Mouse (Mus musculus): ENCODE results near the gene Ano6. TPM values are rescaled to one million over a fixed set of nuclear protein-coding genes. Genes with fewer than 3 reads are reported as not detected.

Gene Ano6
- polyA plus RNA-seq, 1 experiment from 2014 or later: 21.4 TPM

DNA sequence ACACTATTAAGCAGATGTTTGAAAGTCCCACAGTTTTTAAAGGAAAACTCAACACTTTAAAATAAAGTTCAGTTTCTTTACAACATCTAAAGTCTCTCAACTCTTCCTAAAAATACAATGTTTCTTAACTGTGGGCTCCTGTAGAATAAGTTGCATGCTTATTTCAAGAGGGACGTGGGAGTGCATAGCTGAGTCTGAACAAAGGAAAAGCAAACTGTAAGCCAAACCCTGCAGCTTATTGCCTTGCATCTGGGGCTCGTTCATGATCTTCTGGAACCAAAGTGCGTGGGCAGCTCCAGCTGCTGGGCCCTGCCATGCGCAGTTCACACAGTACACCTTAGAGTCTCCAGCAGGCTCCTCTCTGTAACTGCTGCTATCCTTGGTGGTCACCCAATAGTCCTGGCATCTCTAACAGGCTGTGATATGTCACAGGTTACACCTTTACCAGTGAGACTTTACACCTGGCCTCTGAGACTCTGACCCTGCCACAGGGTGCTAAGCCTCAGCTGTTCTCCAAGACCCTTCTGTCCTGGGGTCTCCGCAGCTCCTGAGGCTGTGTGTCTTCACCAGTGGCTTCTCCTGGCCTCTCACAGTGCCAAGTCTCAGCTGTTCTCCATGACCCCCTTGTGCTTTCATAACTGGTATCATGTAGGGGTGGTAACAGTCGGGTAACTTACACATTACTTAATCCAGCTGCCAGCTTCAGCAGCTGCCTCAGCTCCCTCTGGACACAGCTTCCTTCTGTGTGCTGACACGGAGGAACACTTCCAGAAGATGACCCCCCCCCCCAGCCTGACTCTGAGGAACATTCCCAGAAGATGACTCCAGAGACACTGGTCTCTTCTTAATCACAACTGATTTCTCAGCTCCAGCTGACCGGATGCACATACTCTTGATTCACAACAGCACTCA is 66.3 kb downstream of the Ano6 start:
- 85% methylated on average over 8 of the region's 8 CpGs for WGBS

DNA sequence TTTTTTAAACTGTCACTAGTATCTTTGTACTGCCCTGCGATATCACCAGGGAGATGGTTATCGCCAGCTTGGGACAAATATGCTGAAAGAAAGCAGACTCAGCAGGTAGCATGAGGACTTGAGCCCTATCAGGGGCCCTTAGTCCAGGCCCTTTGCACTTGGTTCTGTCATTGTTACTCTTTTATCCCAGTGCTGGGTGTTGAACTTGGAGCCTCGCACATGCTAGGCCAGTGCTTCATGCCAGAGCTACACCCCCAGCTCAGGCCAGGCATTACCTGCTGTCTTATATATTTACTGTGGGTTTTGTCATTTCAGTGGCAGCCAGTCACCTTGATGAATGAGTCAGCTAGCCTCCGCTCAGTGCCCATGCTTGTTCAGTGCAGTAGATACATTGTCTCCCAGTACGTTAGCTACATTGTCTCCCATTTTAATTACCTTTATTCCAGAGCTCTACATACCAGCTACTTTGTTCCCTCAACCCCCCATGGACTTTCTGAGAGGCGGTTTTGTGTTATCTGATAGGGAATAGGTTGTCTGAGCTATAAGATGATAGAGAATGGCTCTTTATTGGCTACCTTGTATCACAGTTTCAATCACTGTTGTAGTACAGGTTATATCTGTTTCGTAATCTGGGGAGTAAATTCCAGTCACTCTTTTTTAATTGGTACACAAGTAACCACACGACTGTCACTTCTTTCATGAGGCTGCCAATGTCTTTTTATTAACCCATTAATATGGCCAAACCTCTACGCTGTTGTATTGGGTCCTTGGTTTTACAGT is 68.4 kb downstream of the Ano6 start:
- no peak for ATAC-seq
- Histone ChIP-seq H3K27ac (no peak overlapping the region), H3K9me3 (replicated peaks) (no peaks in the 10 kb centered on the region), H3K4me1 (no peaks in the 10 kb centered on the region), H3K4me2 (no peak overlapping the region), H3K9ac (no peak overlapping the region), H3K36me3 (ENCODE audit: poor library complexity, severe bottlenecking) (no peaks in the 10 kb centered on the region), H3K27me3 (no peaks in the 10 kb centered on the region), H3K4me3 (no peak overlapping the region)
- 75% methylated on average over 9 of the region's 9 CpGs for WGBS

More for the DNA sequence above, 66.3 kb downstream of the Ano6 start:
- no peaks in the 10 kb centered on the region for H3K36me3 ChIP-seq (ENCODE audit: poor library complexity, severe bottlenecking)
- H3K4me3 ChIP-seq: no peak overlapping the region
- no peak overlapping the region for H3K4me2 ChIP-seq
- no peak for ATAC-seq
- H3K9me3 ChIP-seq (replicated peaks): no peaks in the 10 kb centered on the region
- H3K27me3 ChIP-seq: no peaks in the 10 kb centered on the region
- no peak overlapping the region for H3K9ac ChIP-seq
- no peak overlapping the region for H3K27ac ChIP-seq
- no peaks in the 10 kb centered on the region for H3K4me1 ChIP-seq

DNA sequence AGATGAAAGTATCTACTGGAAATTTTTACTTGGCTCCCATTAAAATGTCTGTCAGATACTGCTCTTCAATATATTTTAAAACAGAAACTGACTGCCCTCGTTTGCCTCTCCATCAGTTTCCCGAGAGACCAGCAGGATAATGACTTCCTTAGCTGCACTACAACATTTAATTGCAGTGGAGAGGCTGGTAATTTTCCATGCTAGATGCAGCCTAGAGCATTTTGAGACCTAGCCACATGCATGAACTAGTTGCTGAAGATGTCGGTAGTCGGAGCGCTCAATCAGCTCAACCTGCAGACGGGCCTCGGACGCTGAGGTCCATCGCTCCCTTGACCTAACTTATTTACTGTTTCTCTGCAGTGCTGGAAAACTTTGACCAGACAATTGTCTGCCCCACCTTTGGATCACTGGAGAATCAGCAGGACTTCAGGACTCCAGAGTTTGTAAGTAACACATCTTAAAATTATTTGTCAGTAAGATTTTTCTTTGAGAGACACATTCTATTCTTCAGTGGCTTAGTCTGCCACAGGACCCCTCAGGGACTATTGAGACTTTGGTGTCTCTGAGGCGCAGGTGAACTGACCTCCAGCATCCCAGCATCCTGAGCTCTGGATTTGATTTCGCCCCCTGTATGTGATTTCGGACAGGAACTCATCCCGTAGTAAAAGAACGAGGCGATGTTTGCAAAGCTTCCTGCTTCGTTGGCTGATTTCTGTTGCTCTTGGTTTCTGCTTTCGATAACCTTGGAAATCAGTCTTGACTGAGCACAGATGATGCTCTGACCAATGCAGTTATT is 73.4 kb downstream of the Ano6 start:
- no peak overlapping the region for H3K4me3 ChIP-seq
- H3K9me3 ChIP-seq (replicated peaks): no peaks in the 10 kb centered on the region
- H3K36me3 ChIP-seq (ENCODE audit: poor library complexity, severe bottlenecking): no peaks in the 10 kb centered on the region
- H3K27ac ChIP-seq: no peak overlapping the region
- no peaks in the 10 kb centered on the region for H3K4me1 ChIP-seq
- H3K4me2 ChIP-seq: no peak overlapping the region
- ATAC-seq: no peak
- no peak overlapping the region for H3K9ac ChIP-seq
- WGBS: 89% methylated on average over 17 of the region's 17 CpGs
- no peaks in the 10 kb centered on the region for H3K27me3 ChIP-seq

DNA sequence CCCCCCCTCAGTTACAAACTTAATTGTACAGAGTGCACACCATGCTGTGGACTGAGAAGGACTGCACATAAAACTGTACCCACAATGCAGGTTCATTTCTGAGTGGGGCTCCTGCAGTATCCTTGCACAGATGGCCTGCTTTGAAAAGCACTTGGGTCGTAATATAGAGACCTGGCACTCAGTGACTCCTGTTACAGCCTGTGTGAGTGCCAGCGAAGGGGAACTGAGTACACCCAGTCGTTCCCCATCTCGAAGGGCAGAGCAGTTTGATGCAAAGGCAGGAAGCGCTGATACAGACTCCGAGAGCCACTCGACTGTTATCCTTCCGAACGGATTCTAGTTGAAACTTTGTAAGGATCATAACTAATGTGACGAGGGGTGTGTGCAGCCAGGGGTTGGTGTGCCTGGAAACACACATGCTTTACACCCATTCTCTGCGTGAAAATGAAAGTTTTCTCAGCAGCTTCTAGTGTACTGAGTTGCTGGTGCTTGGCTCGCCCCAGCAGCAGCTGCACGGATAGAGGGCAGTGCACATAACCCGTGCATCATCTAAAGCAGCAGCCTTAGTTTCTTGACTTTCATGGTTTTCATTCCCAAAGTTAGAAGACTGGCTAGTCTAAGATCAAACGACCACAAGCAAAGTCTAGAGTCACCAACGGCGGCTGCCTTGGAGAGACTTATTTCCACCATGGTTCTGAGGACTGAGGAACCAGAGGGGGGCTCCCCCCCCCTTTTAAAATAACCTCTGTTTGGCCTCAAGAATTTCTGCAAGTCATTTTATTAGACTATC is 74.9 kb downstream of the Ano6 start:
- no peak for ATAC-seq
- 95% methylated on average over 17 of the region's 17 CpGs for whole genome bisulfite sequencing
- Histone ChIP-seq H3K4me1 (no peaks in the 10 kb centered on the region), H3K4me2 (no peak overlapping the region), H3K36me3 (ENCODE audit: poor library complexity, severe bottlenecking) (no peaks in the 10 kb centered on the region), H3K9me3 (replicated peaks) (no peaks in the 10 kb centered on the region), H3K9ac (no peak overlapping the region), H3K27ac (no peak overlapping the region), H3K4me3 (no peak overlapping the region), H3K27me3 (no peaks in the 10 kb centered on the region)

DNA sequence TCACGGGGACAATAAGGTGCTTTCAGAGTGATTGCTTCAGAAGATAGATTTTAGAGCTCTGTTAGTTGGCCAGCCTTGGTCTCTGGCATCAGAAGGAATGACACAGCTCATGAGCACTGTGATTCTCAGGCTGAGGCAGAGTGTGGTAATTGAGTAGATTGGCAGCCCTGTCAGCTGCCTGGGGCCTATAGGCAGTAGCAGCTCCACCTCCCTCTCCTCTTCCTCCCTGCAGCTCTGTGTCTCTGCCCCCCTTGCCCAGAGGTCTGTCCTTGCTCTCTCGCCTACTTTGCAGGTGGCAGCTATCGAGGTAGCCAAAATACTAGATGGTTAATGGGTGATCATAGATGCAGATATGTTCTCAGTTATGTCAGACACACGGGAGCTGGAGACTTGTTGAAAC is 77.5 kb downstream of the Ano6 start:
- Histone ChIP-seq H3K4me1 (no peaks in the 10 kb centered on the region), H3K4me2 (no peak overlapping the region), H3K9me3 (replicated peaks) (no peaks in the 10 kb centered on the region), H3K27ac (no peak overlapping the region), H3K27me3 (no peaks in the 10 kb centered on the region), H3K36me3 (ENCODE audit: poor library complexity, severe bottlenecking) (no peaks in the 10 kb centered on the region), H3K4me3 (no peak overlapping the region), H3K9ac (no peak overlapping the region)
- no peak for ATAC-seq
- whole genome bisulfite sequencing: 92% methylated on average over 4 of the region's 4 CpGs

DNA sequence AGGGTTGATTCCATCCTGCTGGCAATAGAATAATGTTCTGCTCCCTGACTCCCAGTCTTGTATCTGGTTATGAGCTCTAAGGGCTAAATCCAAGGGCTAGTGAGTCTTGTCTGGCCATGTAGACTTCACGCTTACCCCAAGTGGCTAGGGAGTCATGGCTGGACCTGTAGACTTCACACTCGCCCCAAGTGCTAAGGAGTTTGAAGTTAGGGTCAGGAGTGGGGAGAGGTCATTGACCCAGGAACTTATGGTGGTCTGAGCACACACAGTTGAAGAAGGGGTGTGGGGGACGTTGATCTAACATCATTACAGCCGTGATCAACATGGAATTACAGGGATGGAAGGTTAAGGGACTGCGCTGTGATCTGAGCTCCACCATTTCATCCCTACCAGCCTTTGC is 79.0 kb downstream of the Ano6 start:
- Histone ChIP-seq H3K27me3 (no peaks in the 10 kb centered on the region), H3K4me2 (no peak overlapping the region), H3K36me3 (ENCODE audit: poor library complexity, severe bottlenecking) (no peaks in the 10 kb centered on the region), H3K4me3 (no peak overlapping the region), H3K4me1 (no peaks in the 10 kb centered on the region), H3K27ac (no peak overlapping the region), H3K9me3 (replicated peaks) (no peaks in the 10 kb centered on the region), H3K9ac (no peak overlapping the region)
- 91% methylated on average over 5 of the region's 5 CpGs for WGBS
- no peak for ATAC-seq

DNA sequence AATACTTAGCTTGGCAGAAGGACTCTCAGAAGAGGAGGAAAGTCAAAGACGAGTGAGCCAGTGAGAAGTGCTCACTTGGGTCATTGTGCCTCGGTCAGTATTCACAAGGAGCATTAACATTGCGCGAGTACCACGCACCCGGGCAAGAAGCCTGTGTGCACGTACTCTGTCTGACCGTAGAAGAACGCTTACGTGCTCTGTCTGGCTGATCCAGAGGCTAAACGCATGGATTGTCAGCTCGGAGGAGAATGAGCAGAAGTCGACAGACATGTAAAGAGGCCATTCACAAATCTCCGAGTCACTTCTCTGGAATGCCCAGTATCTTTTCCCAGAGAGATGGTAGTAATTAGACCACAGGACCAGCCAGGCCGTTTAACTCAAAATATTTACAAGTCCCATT is 81.0 kb downstream of the Ano6 start:
- Histone ChIP-seq H3K27me3 (no peaks in the 10 kb centered on the region), H3K4me1 (no peaks in the 10 kb centered on the region), H3K9ac (no peak overlapping the region), H3K4me2 (no peak overlapping the region), H3K27ac (no peak overlapping the region), H3K4me3 (no peak overlapping the region), H3K36me3 (ENCODE audit: poor library complexity, severe bottlenecking) (no peaks in the 10 kb centered on the region), H3K9me3 (replicated peaks) (no peaks in the 10 kb centered on the region)
- WGBS: 87% methylated on average over 15 of the region's 15 CpGs
- no peak for ATAC-seq

DNA sequence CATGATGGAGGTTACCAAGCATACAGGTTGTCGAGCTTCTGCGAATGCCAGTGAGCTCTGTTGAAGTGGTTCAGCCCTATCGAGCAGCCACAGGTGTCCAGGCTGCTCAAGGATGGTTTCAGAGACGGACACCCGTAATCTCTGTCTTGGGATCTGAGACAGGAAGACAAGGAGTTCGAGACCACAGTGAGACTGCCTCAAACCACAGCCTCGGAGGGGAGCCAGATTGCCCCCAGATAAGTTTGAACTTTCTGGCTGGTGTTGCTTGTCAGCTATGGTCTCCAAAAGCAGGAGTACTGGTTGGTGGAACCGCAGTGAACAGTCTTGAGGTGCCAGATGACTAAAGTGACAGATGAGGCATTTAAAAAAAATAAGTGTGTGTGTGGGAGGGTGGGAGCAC is 81.8 kb downstream of the Ano6 start:
- no peak overlapping the region for H3K27ac ChIP-seq
- no peaks in the 10 kb centered on the region for H3K27me3 ChIP-seq
- WGBS: 93% methylated on average over 8 of the region's 8 CpGs
- ATAC-seq: no peak
- H3K9ac ChIP-seq: no peak overlapping the region
- no peaks in the 10 kb centered on the region for H3K4me1 ChIP-seq
- no peaks in the 10 kb centered on the region for H3K36me3 ChIP-seq (ENCODE audit: poor library complexity, severe bottlenecking)
- H3K9me3 ChIP-seq (replicated peaks): no peaks in the 10 kb centered on the region
- no peak overlapping the region for H3K4me2 ChIP-seq
- H3K4me3 ChIP-seq: no peak overlapping the region

DNA sequence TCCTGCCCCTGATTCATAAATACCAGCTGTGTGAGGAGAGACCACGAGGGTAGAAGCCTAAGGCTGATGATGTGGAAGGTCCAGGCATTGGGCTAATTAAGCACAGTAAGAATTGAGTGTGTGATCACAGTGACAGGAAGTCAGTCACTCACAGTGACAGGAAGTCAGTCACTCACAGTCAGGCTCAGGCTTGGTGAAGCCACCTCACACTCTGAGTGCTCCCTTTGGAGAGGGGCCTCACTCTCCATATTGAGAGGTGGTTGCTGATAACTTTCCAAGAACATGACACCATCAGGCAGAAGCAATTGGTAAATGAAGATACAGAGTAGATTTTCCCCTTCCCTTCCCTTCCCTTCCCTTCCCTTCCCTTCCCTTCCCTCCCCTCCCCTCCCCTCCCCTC is 82.6 kb downstream of the Ano6 start:
- no peaks in the 10 kb centered on the region for H3K36me3 ChIP-seq (ENCODE audit: poor library complexity, severe bottlenecking)
- ATAC-seq: no peak
- WGBS: 73% methylated on average over 1 of the region's 1 CpGs
- no peaks in the 10 kb centered on the region for H3K4me1 ChIP-seq
- no peak overlapping the region for H3K27ac ChIP-seq
- H3K27me3 ChIP-seq: no peaks in the 10 kb centered on the region
- H3K9me3 ChIP-seq (replicated peaks): no peaks in the 10 kb centered on the region
- H3K4me3 ChIP-seq: no peak overlapping the region
- H3K9ac ChIP-seq: no peak overlapping the region
- H3K4me2 ChIP-seq: no peak overlapping the region

DNA sequence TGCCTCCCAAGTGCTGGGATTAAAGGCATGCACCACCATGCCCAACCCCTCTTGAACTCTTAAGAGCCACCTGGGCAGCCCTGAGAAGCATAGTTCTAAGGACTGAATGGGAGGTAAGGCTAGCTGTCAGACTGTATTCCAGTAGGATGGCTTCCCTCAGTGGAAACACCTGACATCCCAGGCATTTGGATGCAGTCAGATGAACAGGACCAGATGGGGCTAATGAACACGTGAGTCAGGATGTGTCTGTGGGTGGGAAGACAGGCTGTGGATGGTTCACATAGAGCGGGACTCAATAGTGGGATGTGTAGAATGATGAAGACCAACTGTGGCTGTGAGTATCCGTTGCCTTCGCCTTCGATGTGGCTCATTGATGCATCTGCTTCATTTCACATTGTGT is 83.6 kb downstream of the Ano6 start:
- Histone ChIP-seq H3K4me2 (no peak overlapping the region), H3K27ac (no peak overlapping the region), H3K9me3 (replicated peaks) (no peaks in the 10 kb centered on the region), H3K9ac (no peak overlapping the region), H3K4me3 (no peak overlapping the region), H3K4me1 (no peaks in the 10 kb centered on the region), H3K27me3 (no peaks in the 10 kb centered on the region), H3K36me3 (ENCODE audit: poor library complexity, severe bottlenecking) (no peaks in the 10 kb centered on the region)
- ATAC-seq: no peak
- 96% methylated on average over 5 of the region's 5 CpGs for WGBS

DNA sequence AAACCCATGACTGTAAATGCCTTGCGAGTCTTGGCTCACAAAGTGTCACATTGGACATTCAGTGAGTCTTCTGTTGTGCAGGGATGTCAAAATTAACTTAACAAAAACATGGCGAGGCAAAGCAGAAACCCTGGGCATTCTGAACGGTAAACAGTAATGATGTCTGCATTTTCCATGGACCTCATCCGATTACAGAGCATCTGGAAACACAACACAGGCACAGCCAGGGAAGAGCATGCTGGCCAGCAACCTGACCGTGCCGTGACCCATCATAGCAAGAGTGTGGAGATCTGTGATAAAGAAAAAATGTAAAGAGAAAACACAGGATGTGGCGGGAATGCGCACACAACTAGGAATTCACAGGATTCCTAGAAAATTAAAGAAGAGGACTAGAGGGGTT is 84.1 kb downstream of the Ano6 start:
- WGBS: 87% methylated on average over 8 of the region's 8 CpGs
- Histone ChIP-seq H3K4me1 (no peaks in the 10 kb centered on the region), H3K4me3 (no peak overlapping the region), H3K36me3 (ENCODE audit: poor library complexity, severe bottlenecking) (no peaks in the 10 kb centered on the region), H3K4me2 (no peak overlapping the region), H3K9me3 (replicated peaks) (no peaks in the 10 kb centered on the region), H3K27ac (no peak overlapping the region), H3K27me3 (no peaks in the 10 kb centered on the region), H3K9ac (no peak overlapping the region)
- no peak for ATAC-seq

Data from forebrain, embryonic 13.5 days (tissue).